Mouse (Mus musculus) intestine, postnatal 0 days (tissue): ENCODE results near the gene Pfdn6. TPM values are rescaled to one million over a fixed set of nuclear protein-coding genes. Genes with fewer than 3 reads are reported as not detected.
"Not testable (repeated sequence)": the region's sequence is repeated elsewhere in the genome, so short reads cannot be mapped to it uniquely, and the experiment has no call there.

Experiments
- ATAC-seq: fragments of 200-750 bp; cut with Nextera tagmentation; 2 replicates; pipeline ENCODE4 v1.8.0; 2017; ENCODE audit warnings: mild to moderate bottlenecking, moderate TSS enrichment, moderate library complexity
- H3K27ac ChIP-seq: fragments of 300-500 bp; sonication (generic); 2 replicates; pipeline ENCODE4 v1.5.1; 2014; ENCODE audit warnings: mild to moderate bottlenecking, low read depth, low read length, moderate library complexity
- H3K27me3 ChIP-seq: fragments of 300-500 bp; sonication (generic); replicated peaks from 2 replicates; pipeline ENCODE4 v1.6.1; 2014; ENCODE audit warnings: low read length, mixed read lengths; ENCODE audit not compliant: control insufficient read depth, insufficient read depth
- H3K36me3 ChIP-seq: fragments of 300-500 bp; sonication (generic); 2 replicates; pipeline ENCODE4 v1.6.1; 2014; ENCODE audit warnings: mild to moderate bottlenecking, moderate library complexity; ENCODE audit not compliant: control insufficient read depth, insufficient read depth
- H3K4me1 ChIP-seq: fragments of 300-500 bp; sonication (generic); replicated peaks from 2 replicates; pipeline ENCODE4 v1.6.1; 2014; ENCODE audit warnings: antibody characterized with exemption, low read length, mixed read lengths; ENCODE audit not compliant: control insufficient read depth, insufficient read depth
- H3K4me2 ChIP-seq: fragments of 300-500 bp; sonication (generic); replicated peaks from 2 replicates; pipeline ENCODE4 v1.6.1; 2014; ENCODE audit warnings: low read depth, mild to moderate bottlenecking, moderate library complexity
- H3K4me3 ChIP-seq: fragments of 300-500 bp; sonication (generic); 2 replicates; pipeline ENCODE4 v1.5.1; 2014; ENCODE audit warnings: low read depth, low read length
- H3K9ac ChIP-seq: fragments of 300-500 bp; sonication (generic); 2 replicates; pipeline ENCODE4 v1.6.1; 2014; ENCODE audit warnings: mild to moderate bottlenecking, low read depth, low read length
- H3K9me3 ChIP-seq: fragments of 300-500 bp; sonication (generic); 2 replicates; pipeline ENCODE4 v1.6.1; 2016; ENCODE audit warnings: mixed run types; ENCODE audit not compliant: control insufficient read depth
- CTCF ChIP-seq: sonication (generic); IDR thresholded peaks from 2 replicates; pipeline ENCODE4 v1.5.1; 2016; ENCODE audit warnings: low read depth, mild to moderate bottlenecking, control low read depth, antibody characterized with exemption, moderate library complexity
- WGBS: fragments of 180-500 bp; shearing (Covaris S2); extraction: QIAGEN DNeasy Blood & Tissue Kit; methylation state at CpG from one replicate; pipeline ENCODE4 v1.1.7; 2014; 5-methylcytosine and 5-hydroxymethylcytosine counted together
- polyA plus RNA-seq: library from polyadenylated mRNA; unstranded; fragments of >200 nt; fragmentation: Nextera tagmentation; extraction: Ambion mirVana; gene quantifications from 2 replicates; pipeline ENCODE4 v1.2.1, GENCODE M21; 2015

The Pfdn6 gene
- polyA plus RNA-seq, 1 experiment from 2014 or later, result 116 TPM

DNA sequence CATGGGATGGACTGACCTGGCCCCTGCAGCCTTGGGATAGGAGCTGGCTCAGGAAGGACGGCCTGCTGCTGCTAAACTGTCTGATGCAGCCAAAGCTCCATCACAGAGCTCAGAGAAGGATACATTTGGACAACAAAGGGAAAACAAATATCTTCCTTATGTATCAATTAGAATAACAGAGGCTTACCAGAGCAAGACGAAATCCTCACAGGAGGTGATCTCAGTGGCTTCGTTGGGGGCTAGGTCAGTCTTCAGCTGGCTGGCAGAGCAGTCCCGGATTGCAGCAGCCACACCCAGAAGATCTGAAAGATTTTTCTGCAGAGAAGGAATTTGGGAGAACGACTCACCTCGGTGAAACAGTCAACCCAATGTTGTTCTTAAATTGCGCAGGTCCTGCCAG lies 47.7 kb downstream of the Pfdn6 start:
- ATAC-seq, result no peak
- no peaks in the 10 kb centered on the region for H3K36me3 ChIP-seq
- no peak overlapping the region for H3K27ac ChIP-seq
- no peak for TF ChIP-seq CTCF
- WGBS, result 21% methylated on average over 7 of the region's 7 CpGs
- no peaks in the 10 kb centered on the region for H3K27me3 ChIP-seq
- H3K4me2 ChIP-seq, result no peak overlapping the region
- no peaks in the 10 kb centered on the region for H3K4me1 ChIP-seq
- no peaks in the 10 kb centered on the region for H3K9me3 ChIP-seq
- H3K4me3 ChIP-seq, result no peak overlapping the region
- no peak overlapping the region for H3K9ac ChIP-seq

DNA sequence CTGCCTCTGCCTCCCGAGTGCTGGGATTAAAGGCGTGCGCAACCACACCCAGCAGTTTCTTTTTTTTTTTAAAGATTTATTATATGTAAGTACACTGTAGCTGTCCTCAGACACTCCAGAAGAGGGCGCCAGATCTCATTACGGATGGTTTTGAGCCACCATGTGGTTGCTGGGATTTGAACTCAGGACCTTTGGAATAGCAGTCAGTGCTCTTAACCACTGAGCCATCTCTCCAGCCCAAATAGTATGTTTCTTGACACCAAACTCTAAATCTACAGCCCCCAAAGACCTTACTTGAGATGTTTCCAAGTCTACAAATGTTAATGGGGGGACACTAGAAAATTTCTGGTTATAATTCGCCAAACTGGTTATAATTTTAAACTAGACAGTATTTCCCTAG lies 48.3 kb downstream of the Pfdn6 start:
- not testable (repeated sequence) for H3K27me3 ChIP-seq, H3K4me3 ChIP-seq, H3K9me3 ChIP-seq, H3K4me2 ChIP-seq, H3K27ac ChIP-seq, ATAC-seq, H3K36me3 ChIP-seq, H3K9ac ChIP-seq, H3K4me1 ChIP-seq
- WGBS, result 67% methylated on average over 6 of the region's 6 CpGs
- TF ChIP-seq CTCF, result peak; percentile 28; the same call in 1 of the 2 replicates

DNA sequence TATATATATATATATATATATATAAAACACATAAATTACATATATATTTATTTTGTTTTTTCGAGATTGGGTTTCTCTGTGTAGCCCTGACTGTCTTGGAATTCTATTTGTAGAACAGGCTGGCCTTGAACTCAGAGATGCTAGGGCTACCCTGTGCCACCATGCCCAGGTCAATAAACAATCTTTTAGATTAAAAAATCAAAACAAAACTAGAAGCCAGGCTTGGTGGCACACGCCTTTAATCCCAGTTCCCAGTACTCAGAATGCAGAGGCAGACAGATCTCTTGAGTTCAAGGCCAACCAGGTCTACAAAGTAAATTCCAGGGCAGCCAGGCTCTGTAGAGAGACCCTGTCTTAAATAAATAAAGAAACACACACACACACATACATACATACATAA lies 48.8 kb downstream of the Pfdn6 start:
- Histone ChIP-seq H3K4me2 (no peak overlapping the region), H3K4me3 (no peak overlapping the region), H3K9ac (no peak overlapping the region), H3K36me3 (no peaks in the 10 kb centered on the region), H3K9me3 (no peaks in the 10 kb centered on the region), H3K27me3 (no peaks in the 10 kb centered on the region), H3K27ac (no peak overlapping the region), H3K4me1 (no peaks in the 10 kb centered on the region)
- 70% methylated on average over 2 of the region's 2 CpGs for WGBS
- no peak for TF ChIP-seq CTCF
- ATAC-seq, result no peak

DNA sequence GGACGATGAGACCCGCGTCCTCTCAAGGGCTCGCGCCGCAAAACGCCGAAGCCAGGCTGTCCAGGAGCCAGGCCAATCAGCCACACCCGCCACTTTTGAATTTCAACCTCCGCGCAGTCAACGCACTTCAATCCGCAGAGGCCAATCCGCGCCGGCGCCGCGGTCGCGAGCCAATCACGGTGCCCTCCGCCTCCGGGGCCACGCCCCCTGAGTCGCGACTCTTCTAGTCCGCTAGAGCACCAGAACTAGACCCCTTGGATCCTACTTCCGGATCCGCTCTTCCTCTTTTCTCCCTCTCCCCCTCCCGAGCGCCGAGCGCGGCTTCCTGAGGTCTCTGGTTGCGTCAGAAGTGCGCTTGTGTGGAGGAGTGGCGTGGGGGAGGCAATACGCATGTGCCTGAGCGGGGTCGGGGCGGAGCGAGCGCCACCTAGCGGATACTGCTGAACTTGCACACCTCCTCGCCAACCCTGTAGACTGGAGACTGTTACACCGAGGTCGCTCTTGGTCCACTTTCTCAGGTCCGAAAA lies 49.5 kb downstream of the Pfdn6 start, which contains the start of gene Kifc1:
TSS of gene Kifc1 (minus strand) at position 129 of the 527 bp plus-strand sequence.
- Histone ChIP-seq H3K36me3 (peaks cover under 1% of the 10 kb centered on the region; the same call in 1 of the 2 replicates), H3K27ac (no peak within 1 kb of the TSS), H3K4me1 (no peaks in the 10 kb centered on the region), H3K9ac (peak within 1 kb of the TSS; percentile 40; the same call in 1 of the 2 replicates), H3K4me2 (peak within 1 kb of the TSS; percentile 80), H3K27me3 (no peaks in the 10 kb centered on the region), H3K4me3 (peak within 1 kb of the TSS; percentile 66), H3K9me3 (no peaks in the 10 kb centered on the region)
- ATAC-seq, result peak; percentile 99
- peak; percentile 100 for TF ChIP-seq CTCF
- WGBS, result under 1% methylated on average over 49 of the region's 49 CpGs

DNA sequence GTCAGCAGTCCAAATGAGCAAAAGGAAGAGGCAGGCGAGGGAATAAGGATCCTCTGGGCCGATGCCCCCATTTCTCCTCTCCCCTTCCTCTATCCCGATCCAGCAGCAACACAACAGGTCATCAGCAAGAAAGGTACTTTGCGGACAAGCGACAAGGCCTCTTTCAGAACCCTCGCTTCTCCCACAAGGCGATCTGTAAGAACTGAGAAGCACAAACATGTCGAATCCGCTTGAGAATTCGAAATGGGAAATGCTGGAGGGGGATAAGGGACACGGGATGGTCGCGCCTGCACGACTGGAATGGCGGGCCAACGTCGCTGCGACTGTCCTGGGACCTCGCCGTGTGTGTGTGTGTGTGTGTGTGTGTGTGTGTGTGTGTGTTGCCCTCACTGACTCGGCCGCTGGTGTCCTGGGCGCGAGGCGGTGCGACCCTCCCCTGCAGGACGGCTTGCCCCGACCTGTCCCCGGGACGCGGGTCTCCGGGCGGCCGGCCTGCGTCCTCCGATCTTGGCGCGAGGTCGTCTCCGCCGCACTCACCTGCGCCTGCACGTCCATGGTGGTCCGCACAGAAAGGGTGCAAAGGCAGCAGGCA lies 50.1 kb downstream of the Pfdn6 start:
- Histone ChIP-seq H3K4me3 (peak overlapping the region; percentile 66), H3K9ac (peak overlapping the region; percentile 40; the same call in 1 of the 2 replicates), H3K4me2 (peak overlapping the region; percentile 80)
- H3K9me3 ChIP-seq, H3K27ac ChIP-seq, H3K27me3 ChIP-seq, ATAC-seq, H3K36me3 ChIP-seq, H3K4me1 ChIP-seq: not testable (repeated sequence)
- under 1% methylated on average over 44 of the region's 44 CpGs for WGBS

Other genes with a start within 250 kb of the Pfdn6 start
- 51.2 and 56.0 TPM in 2 replicates for gene March2, start 221.7 kb downstream of the Pfdn6 start, polyA plus RNA-seq
- gene Rab11b, start 179.8 kb downstream of the Pfdn6 start, polyA plus RNA-seq, result 157 and 160 TPM in 2 replicates
- gene Angptl4, start 158.5 kb downstream of the Pfdn6 start, polyA plus RNA-seq, result 26.7 and 33.5 TPM in 2 replicates
- 14.8 and 14.9 TPM in 2 replicates for gene Kank3, start 129.8 kb downstream of the Pfdn6 start, polyA plus RNA-seq
- gene Rps28, start 115.8 kb downstream of the Pfdn6 start, polyA plus RNA-seq, result 831 and 858 TPM in 2 replicates
- 503 and 513 TPM in 2 replicates for gene Ndufa7, start 115.8 kb downstream of the Pfdn6 start, polyA plus RNA-seq
- gene Cd320, start 97.3 kb downstream of the Pfdn6 start, polyA plus RNA-seq, result 16.8 and 17.6 TPM in 2 replicates
- not detected in 2 replicates for gene Gm7029, start 66.5 kb downstream of the Pfdn6 start, polyA plus RNA-seq
- 1.7 and 1.9 TPM in 2 replicates for gene Kifc1, start 49.7 kb downstream of the Pfdn6 start, polyA plus RNA-seq
- gene Platr17, start 35.2 kb downstream of the Pfdn6 start, polyA plus RNA-seq, result 0.25 and 0.31 TPM in 2 replicates
- 20.6 and 22.6 TPM in 2 replicates for gene Daxx, start 30.9 kb downstream of the Pfdn6 start, polyA plus RNA-seq
- gene Tapbp, start 24.4 kb downstream of the Pfdn6 start, polyA plus RNA-seq, result 102 and 110 TPM in 2 replicates
- gene Zbtb22, start 24.4 kb downstream of the Pfdn6 start, polyA plus RNA-seq, result 11.1 and 12.9 TPM in 2 replicates
- 10.8 and 11.6 TPM in 2 replicates for gene Rgl2, start 10.8 kb downstream of the Pfdn6 start, polyA plus RNA-seq
- gene Wdr46, start 317 bp upstream of the Pfdn6 start, polyA plus RNA-seq, result 10.6 and 11.2 TPM in 2 replicates
- 14.0 and 15.0 TPM in 2 replicates for gene B3galt4, start 11.1 kb upstream of the Pfdn6 start, polyA plus RNA-seq
- gene Vps52, start 15.5 kb upstream of the Pfdn6 start, polyA plus RNA-seq, result 23.5 and 25.5 TPM in 2 replicates
- gene Rps18, start 15.7 kb upstream of the Pfdn6 start, polyA plus RNA-seq, result 1,060 and 1,067 TPM in 2 replicates
- 896 and 933 TPM in 2 replicates for gene H2-K1, start 60.0 kb upstream of the Pfdn6 start, polyA plus RNA-seq
- gene Ring1, start 84.3 kb upstream of the Pfdn6 start, polyA plus RNA-seq, result 9.1 and 10.1 TPM in 2 replicates
- gene H2-Ke6, start 87.7 kb upstream of the Pfdn6 start, polyA plus RNA-seq, result 59.8 and 67.1 TPM in 2 replicates
- gene Slc39a7, start 91.3 kb upstream of the Pfdn6 start, polyA plus RNA-seq, result 99.1 and 99.5 TPM in 2 replicates
- 19.5 and 22.1 TPM in 2 replicates for gene Rxrb, start 91.5 kb upstream of the Pfdn6 start, polyA plus RNA-seq
- 0.13 and 0.21 TPM in 2 replicates for gene Col11a2, start 99.1 kb upstream of the Pfdn6 start, polyA plus RNA-seq
- 0.25 and 0.90 TPM in 2 replicates for gene H2-Oa, start 152.0 kb upstream of the Pfdn6 start, polyA plus RNA-seq
- 15.2 and 16.7 TPM in 2 replicates for gene H2-DMa, start 179.2 kb upstream of the Pfdn6 start, polyA plus RNA-seq
- gene Brd2, start 182.3 kb upstream of the Pfdn6 start, polyA plus RNA-seq, result 51.8 and 60.0 TPM in 2 replicates
- gene H2-DMb2, start 203.0 kb upstream of the Pfdn6 start, polyA plus RNA-seq, result 0.97 and 0.98 TPM in 2 replicates
- gene H2-DMb1, start 212.7 kb upstream of the Pfdn6 start, polyA plus RNA-seq, result 5.1 and 6.4 TPM in 2 replicates
- gene Tap1, start 247.2 kb upstream of the Pfdn6 start, polyA plus RNA-seq, result 14.1 and 15.0 TPM in 2 replicates
- gene Psmb9, start 247.4 kb upstream of the Pfdn6 start, polyA plus RNA-seq, result 36.8 and 37.7 TPM in 2 replicates